Mouse (Mus musculus) heart, adult 2 months (tissue): ENCODE measurements at regions not wholly inside any gene's neighbourhood (a gene's known extent, or its start where the extent isn't known, plus 50 kb on each side); places are given as distances from the start of the nearest gene placed in this dataset.
A peak's percentile ranks its signal among the peaks of the same experiment; 100 is the strongest.

Experiments used
- DNase-seq, 2 experiments: peaks; one replicate each; pipeline ENCODE4 v3.0.0; 2021
- H3K27ac ChIP-seq: fragments of 200-600 bp; 2 replicates; pipeline ENCODE4 v1.8.1; 2022
- H3K27me3 ChIP-seq: fragments of 200-500 bp; 2 replicates; pipeline ENCODE4 v1.6.1; 2012; ENCODE audit warnings: mild to moderate bottlenecking, low read length, inconsistent platforms, mixed read lengths; ENCODE audit not compliant: control insufficient read depth, insufficient read depth
- H3K36me3 ChIP-seq: fragments of 200-500 bp; 2 replicates; pipeline ENCODE4 v1.6.1; 2012; ENCODE audit warnings: low read length, inconsistent platforms; ENCODE audit not compliant: control insufficient read depth, insufficient read depth
- H3K4me1 ChIP-seq: fragments of 200-500 bp; 2 replicates; pipeline ENCODE4 v1.6.1; 2011; ENCODE audit warnings: low read length; ENCODE audit not compliant: control insufficient read depth, insufficient read depth
- H3K4me3 ChIP-seq: fragments of 200-600 bp; 2 replicates; pipeline ENCODE4 v1.8.1; 2022
- H3K79me2 ChIP-seq: fragments of 200-500 bp; replicated peaks from 2 replicates; pipeline ENCODE4 v1.6.1; 2012; ENCODE audit warnings: mild to moderate bottlenecking, inconsistent platforms, low read length, moderate library complexity, mixed read lengths; ENCODE audit not compliant: control insufficient read depth, insufficient read depth
- H3K9ac ChIP-seq: fragments of 200-500 bp; 2 replicates; pipeline ENCODE4 v1.6.1; 2012; ENCODE audit warnings: low read depth, mild to moderate bottlenecking, control low read depth, inconsistent platforms, low read length, mixed read lengths
- CTCF ChIP-seq: fragments of 200-600 bp; IDR thresholded peaks from 2 replicates; pipeline ENCODE4 v1.8.1; 2022; ENCODE audit warnings: antibody characterized with exemption, mild to moderate bottlenecking, moderate library complexity
- EP300 ChIP-seq: fragments of 200-500 bp; IDR thresholded peaks from 2 replicates; pipeline ENCODE4 v1.6.1; 2011; ENCODE audit warnings: low read depth, low read length, control low read depth; ENCODE audit not compliant: insufficient read depth
- POLR2A ChIP-seq: fragments of 200-500 bp; IDR thresholded peaks from 2 replicates; pipeline ENCODE4 v1.6.1; 2011; ENCODE audit warnings: mild to moderate bottlenecking, low read depth, low read length, control low read depth; ENCODE audit not compliant: insufficient read depth
- WGBS: fragments of 180-500 bp; shearing (Covaris S2); methylation state at CpG from one replicate; pipeline ENCODE4 v1.1.7; 2018; 5-methylcytosine and 5-hydroxymethylcytosine counted together
- intact Hi-C: fragments of 180-260 bp; cut with DNase I; formaldehyde crosslinking; loops from one replicate; pipeline ENCODE4 v1.15.1; 2025

GRCm38 (mm10) chr5:79679051-79679450 is 1340.9 kb upstream of the Adgrl3 start:
- no peaks in the 10 kb centered on the region for H3K79me2 ChIP-seq
- no peak for TF ChIP-seq CTCF
- TF ChIP-seq EP300 = no peak
- TF ChIP-seq POLR2A = no peak
- no peaks in the 10 kb centered on the region for H3K4me1 ChIP-seq
- no peaks in the 10 kb centered on the region for H3K27me3 ChIP-seq
- H3K27ac ChIP-seq = no peak overlapping the region
- H3K9ac ChIP-seq = no peak overlapping the region
- no peaks in the 10 kb centered on the region for H3K36me3 ChIP-seq
- DNase-seq = no peak
- 32% methylated on average over 3 of the region's 3 CpGs for WGBS
- intact Hi-C loops = no loop called here
- no peak overlapping the region for H3K4me3 ChIP-seq

GRCm38 (mm10) chr5:79680321-79680720 is 1339.6 kb upstream of the Adgrl3 start:
- intact Hi-C loops = no loop called here
- no peak for TF ChIP-seq CTCF
- no peak for TF ChIP-seq POLR2A
- TF ChIP-seq EP300 = no peak

DNA sequence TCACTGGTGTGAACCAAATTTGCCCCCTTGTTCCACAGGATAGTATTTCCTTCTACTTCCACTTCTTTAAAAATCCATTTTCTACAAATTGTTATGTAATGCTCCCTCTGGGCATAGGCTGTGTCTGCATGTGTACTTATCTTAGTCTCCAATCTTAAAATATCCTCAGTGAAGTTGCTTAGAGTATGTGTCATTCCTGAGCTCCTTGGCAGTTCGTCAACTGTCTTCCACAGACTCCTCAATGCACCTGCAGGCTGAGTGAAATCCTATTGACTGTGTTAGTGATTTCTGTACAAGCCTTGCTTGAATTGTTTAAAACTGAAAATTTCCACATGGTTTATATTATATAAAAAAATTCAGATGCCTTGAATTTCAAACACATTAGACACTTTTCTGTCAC is 1313.3 kb upstream of the Adgrl3 start:
- DNase-seq = no peak
- Histone ChIP-seq H3K27me3 (no peaks in the 10 kb centered on the region), H3K4me1 (no peaks in the 10 kb centered on the region), H3K27ac (no peak overlapping the region), H3K36me3 (no peaks in the 10 kb centered on the region), H3K4me3 (no peak overlapping the region), H3K79me2 (no peaks in the 10 kb centered on the region), H3K9ac (no peak overlapping the region)
- no peak for TF ChIP-seq EP300
- TF ChIP-seq POLR2A = no peak
- TF ChIP-seq CTCF = no peak
- intact Hi-C loops = no loop called here
- 40% methylated on average over 1 of the region's 1 CpGs for WGBS

More at GRCm38 (mm10) chr5:79680321-79680720, 1339.6 kb upstream of the Adgrl3 start:
- H3K27ac ChIP-seq = no peak overlapping the region
- no peak overlapping the region for H3K4me3 ChIP-seq
- no peaks in the 10 kb centered on the region for H3K4me1 ChIP-seq
- H3K27me3 ChIP-seq = no peaks in the 10 kb centered on the region
- H3K9ac ChIP-seq = no peak overlapping the region
- H3K36me3 ChIP-seq = no peaks in the 10 kb centered on the region
- H3K79me2 ChIP-seq = no peaks in the 10 kb centered on the region
- DNase-seq = no peak

DNA sequence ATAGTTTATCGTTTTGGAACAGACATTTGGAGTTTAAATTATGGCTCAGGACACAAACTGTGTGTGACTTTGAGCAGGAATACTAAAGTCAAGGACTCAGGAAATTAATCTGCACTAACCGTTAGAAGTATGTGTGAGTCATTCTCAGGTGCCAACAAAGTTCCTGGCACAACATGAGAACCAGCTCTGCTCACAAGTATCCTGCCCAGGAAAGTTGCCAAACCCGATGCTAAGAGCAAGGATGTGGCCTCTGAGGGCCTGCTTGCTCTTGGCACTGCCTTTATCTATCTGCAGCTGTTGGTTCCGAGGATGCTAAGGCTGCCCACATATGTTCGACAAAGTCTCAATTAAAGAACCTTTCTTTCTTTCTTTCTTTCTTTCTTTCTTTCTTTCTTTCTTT is 1285.1 kb upstream of the Adgrl3 start:
- Histone ChIP-seq H3K9ac (no peak overlapping the region), H3K27ac (no peak overlapping the region), H3K36me3 (no peaks in the 10 kb centered on the region), H3K27me3 (no peaks in the 10 kb centered on the region), H3K4me1 (no peaks in the 10 kb centered on the region), H3K4me3 (no peak overlapping the region), H3K79me2 (no peaks in the 10 kb centered on the region)
- DNase-seq = peak in 1 of 2 experiments; percentile 3
- WGBS = 38% methylated on average over 5 of the region's 5 CpGs
- TF ChIP-seq CTCF (no peak), EP300 (no peak), POLR2A (no peak)
- intact Hi-C loops = no loop called here

DNA sequence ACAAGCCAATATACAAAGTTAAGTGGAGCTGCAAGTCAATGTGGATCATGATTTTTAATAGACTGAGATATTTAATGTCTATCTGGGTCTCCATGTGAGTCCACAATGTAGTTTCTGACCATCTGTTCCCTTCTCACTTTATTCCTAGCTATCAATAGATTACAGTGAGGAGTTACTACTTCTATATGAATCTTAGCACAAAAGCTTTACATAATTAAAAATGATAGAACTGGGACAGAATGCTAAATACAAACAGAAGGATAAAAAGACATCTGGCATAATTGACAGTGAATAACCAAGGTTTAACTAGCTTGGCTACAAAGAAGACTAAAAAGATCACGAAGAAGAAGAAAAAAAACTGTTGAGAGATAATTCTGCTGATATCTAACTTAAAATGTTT is 1235.5 kb upstream of the Adgrl3 start:
- Histone ChIP-seq H3K79me2 (no peaks in the 10 kb centered on the region), H3K9ac (no peak overlapping the region), H3K27ac (no peak overlapping the region), H3K4me1 (no peaks in the 10 kb centered on the region), H3K4me3 (no peak overlapping the region), H3K36me3 (no peaks in the 10 kb centered on the region), H3K27me3 (no peaks in the 10 kb centered on the region)
- no peak for DNase-seq
- TF ChIP-seq EP300 (no peak), POLR2A (no peak), CTCF (no peak)
- 72% methylated on average over 1 of the region's 1 CpGs for WGBS
- intact Hi-C loops = no loop called here

DNA sequence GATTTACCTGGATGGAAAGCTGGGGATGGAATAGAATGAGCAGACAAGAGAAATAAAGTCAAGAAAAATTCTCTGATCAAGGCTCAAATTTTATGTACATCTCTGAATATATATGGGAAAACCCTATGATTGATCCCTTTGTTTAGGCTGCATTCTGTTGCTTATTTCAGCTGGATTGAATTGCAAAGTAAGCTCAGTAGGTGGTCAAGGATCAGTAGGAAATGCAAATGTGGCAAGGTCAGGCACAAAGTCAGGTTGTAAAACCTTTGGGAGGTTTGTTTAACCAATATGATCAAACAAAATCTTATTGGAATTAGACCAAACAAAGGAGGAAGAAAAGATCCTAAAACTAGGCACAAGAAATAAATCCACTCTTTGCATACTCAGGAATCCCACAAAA is 1193.4 kb upstream of the Adgrl3 start:
- Histone ChIP-seq H3K79me2 (no peaks in the 10 kb centered on the region), H3K4me3 (no peak overlapping the region), H3K4me1 (no peaks in the 10 kb centered on the region), H3K9ac (no peak overlapping the region), H3K27ac (no peak overlapping the region), H3K36me3 (no peaks in the 10 kb centered on the region), H3K27me3 (no peaks in the 10 kb centered on the region)
- intact Hi-C loops = no loop called here
- TF ChIP-seq CTCF (no peak), POLR2A (no peak), EP300 (no peak)
- DNase-seq = no peak
